ENCODE assay signal across 8 mouse cellular contexts in genomic region chr15:98634541-98635081, GRCm38 (mm10). TPM values are rescaled to one million over a fixed set of nuclear protein-coding genes. Genes with fewer than 3 reads are reported as not detected.
DNase-seq lines count a peak whose midpoint lies in the region; ATAC-seq and TF ChIP-seq lines count a peak whose summit lies in the region.

No protein-coding gene starts in this region.

- H3K79me2 ChIP-seq in macrophage (ENCODE audit: inconsistent target) = no peaks in the 10 kb centered on the region

- DNase-seq in WW6 (ENCODE audit: low read depth, low spot score) = peak; percentile 65
- DNase-seq in cerebellum, postnatal 36 days = peak; percentile 73 to 81
- peak; percentile 85 for DNase-seq in gastrocnemius, adult 2 months
- DNase-seq in hindbrain, postnatal 0 days (ENCODE audit: low spot score) = peak; percentile 83
- DNase-seq in left cerebral cortex, adult 8-10 months (ENCODE audit: low spot score in 2 of 2) = peak; percentile 66 to 79
- DNase-seq in right cerebral cortex, postnatal 10 days (ENCODE audit: low spot score in 2 of 2) = peak; percentile 91
- DNase-seq in urinary bladder, postnatal 25 days (ENCODE audit: low spot score) = peak; percentile 81

- intact Hi-C loops in gastrocnemius, adult 2 months (cut with DNase I) = no loop called here

- no peaks in the 10 kb centered on the region for H3K36me3 ChIP-seq in hindbrain, postnatal 0 days (ENCODE audit: insufficient read depth, low read length)
- no peaks in the 10 kb centered on the region for H3K36me3 ChIP-seq in macrophage (ENCODE audit: inconsistent target)

- H3K9ac ChIP-seq in hindbrain, postnatal 0 days (replicated peaks; ENCODE audit: low read length) = peak overlapping the region; percentile 83

- H3K27me3 ChIP-seq in hindbrain, postnatal 0 days (ENCODE audit: insufficient read depth, low read length) = no peaks in the 10 kb centered on the region

- ATAC-seq in hindbrain, postnatal 0 days = peak; percentile 62

- no peak for TF ChIP-seq CTCF in gastrocnemius, adult 2 months (IDR thresholded peaks at IDR 0.05)
- TF ChIP-seq CTCF in hindbrain, postnatal 0 days (IDR thresholded peaks at IDR 0.05; ENCODE audit: low read depth) = no peak

- under 1% methylated on average over 59 of the region's 65 CpGs for WGBS in hindbrain, postnatal 0 days
- WGBS in macrophage (ENCODE audit: missing documents) = 2% methylated on average over 38 of the region's 65 CpGs

- H3K9me3 ChIP-seq in hindbrain, postnatal 0 days (ENCODE audit: low read length) = no peaks in the 10 kb centered on the region

- peak overlapping the region; percentile 72 for H3K4me2 ChIP-seq in hindbrain, postnatal 0 days (ENCODE audit: low read depth, low read length)

- peak overlapping the region; percentile 84 for H3K4me3 ChIP-seq in gastrocnemius, adult 2 months
- peak overlapping the region; percentile 69 for H3K4me3 ChIP-seq in hindbrain, postnatal 0 days (ENCODE audit: low read length)
- peak overlapping the region; percentile 14; the same call in 1 of the 2 replicates for H3K4me3 ChIP-seq in macrophage (ENCODE audit: inconsistent target)

- H3K27ac ChIP-seq in gastrocnemius, adult 2 months = peak overlapping the region; percentile 35
- H3K27ac ChIP-seq in hindbrain, postnatal 0 days = peak overlapping the region; percentile 91
- no peak overlapping the region for H3K27ac ChIP-seq in macrophage

- H3K4me1 ChIP-seq in hindbrain, postnatal 0 days (ENCODE audit: insufficient read depth, low read length) = peaks cover 25% of the 10 kb centered on the region

RNA-seq across cellular contexts. Expression of gene Cacnb3, which starts 4.0 kb away (rescaled TPM):
- 1 to 10 TPM; 1.8 to 2.2 TPM for total RNA-seq in gastrocnemius, adult 2 months (2021)
- 166 and 183 TPM in 2 replicates for total RNA-seq in hindbrain, postnatal 0 days (2014; rRNA removed)
- polyA plus RNA-seq in hindbrain, postnatal 0 days (2015; fragmentation: Nextera tagmentation; extraction: Ambion mirVana) = 75.0 and 83.1 TPM in 2 replicates
- 100 to 1,000 TPM; 212 to 229 (median 221) TPM for total RNA-seq in left cerebral cortex, adult 8-10 months (2022)
- 10 to 100 TPM in 9 of 26 experiments, 1 to 10 TPM in 14, under 1 TPM in 3; 0.46 to 97.8 (median 2.3) TPM for total RNA-seq in macrophage (2018; cell fraction: chromatin; rRNA removed)
- 1 to 10 TPM in 19 of 26 experiments, under 1 TPM in 7; 0.64 to 6.8 (median 1.4) TPM for total RNA-seq in macrophage (2018; cell fraction: cytosol; rRNA removed)
- total RNA-seq in macrophage (2018; cell fraction: nucleus; rRNA removed) = 10 to 100 TPM in 12 of 26 experiments, 1 to 10 TPM in 14; 2.7 to 52.0 (median 9.4) TPM
- polyA plus RNA-seq in macrophage (2018) = 0.46 to 1.0 TPM (median 0.79 TPM) in 3 replicates

RNA-seq across cellular contexts. Expression of gene Adcy6, which starts 24.7 kb away (rescaled TPM):
- 10 to 100 TPM; 22.8 to 23.1 TPM for total RNA-seq in gastrocnemius, adult 2 months (2021)
- 35.1 and 43.2 TPM in 2 replicates for total RNA-seq in hindbrain, postnatal 0 days (2014; rRNA removed)
- polyA plus RNA-seq in hindbrain, postnatal 0 days (2015; fragmentation: Nextera tagmentation; extraction: Ambion mirVana) = 5.8 and 6.2 TPM in 2 replicates
- 10 to 100 TPM; 39.7 to 46.1 (median 41.2) TPM for total RNA-seq in left cerebral cortex, adult 8-10 months (2022)
- total RNA-seq in macrophage (2018; cell fraction: chromatin; rRNA removed) = 1 to 10 TPM in 13 of 26 experiments, under 1 TPM in 13; 0.23 to 9.6 (median 1.00) TPM
- total RNA-seq in macrophage (2018; cell fraction: cytosol; rRNA removed) = under 1 TPM; 0.07 to 0.91 (median 0.32) TPM
- total RNA-seq in macrophage (2018; cell fraction: nucleus; rRNA removed) = 1 to 10 TPM; 1.1 to 6.8 (median 2.2) TPM
- polyA plus RNA-seq in macrophage (2018) = 0.09 to 0.34 TPM (median 0.25 TPM) in 3 replicates

RNA-seq across cellular contexts. Expression of gene Ddx23, which starts 28.1 kb away (rescaled TPM):
- total RNA-seq in gastrocnemius, adult 2 months (2021) = 10 to 100 TPM; 66.3 to 67.4 TPM
- total RNA-seq in hindbrain, postnatal 0 days (2014; rRNA removed) = 52.9 and 68.7 TPM in 2 replicates
- polyA plus RNA-seq in hindbrain, postnatal 0 days (2015; fragmentation: Nextera tagmentation; extraction: Ambion mirVana) = 20.1 and 23.4 TPM in 2 replicates
- total RNA-seq in left cerebral cortex, adult 8-10 months (2022) = 10 to 100 TPM; 77.3 to 95.7 (median 87.1) TPM
- 100 to 1,000 TPM in 24 of 26 experiments, 10 to 100 TPM in 2; 88.4 to 241 (median 155) TPM for total RNA-seq in macrophage (2018; cell fraction: chromatin; rRNA removed)
- 10 to 100 TPM; 42.9 to 68.4 (median 55.1) TPM for total RNA-seq in macrophage (2018; cell fraction: cytosol; rRNA removed)
- 100 to 1,000 TPM in 6 of 26 experiments, 10 to 100 TPM in 20; 73.4 to 135 (median 94.0) TPM for total RNA-seq in macrophage (2018; cell fraction: nucleus; rRNA removed)
- polyA plus RNA-seq in macrophage (2018) = 53.5 to 111 TPM (median 57.4 TPM) in 3 replicates

RNA-seq across cellular contexts. Expression of gene Rnd1, which starts 42.6 kb away (rescaled TPM):
- 1 to 10 TPM; 1.2 to 1.5 TPM for total RNA-seq in gastrocnemius, adult 2 months (2021)
- total RNA-seq in hindbrain, postnatal 0 days (2014; rRNA removed) = 22.3 and 26.7 TPM in 2 replicates
- 16.2 and 16.3 TPM in 2 replicates for polyA plus RNA-seq in hindbrain, postnatal 0 days (2015; fragmentation: Nextera tagmentation; extraction: Ambion mirVana)
- 10 to 100 TPM; 15.6 to 22.9 (median 20.5) TPM for total RNA-seq in left cerebral cortex, adult 8-10 months (2022)
- 100 to 1,000 TPM in 3 of 26 experiments, 10 to 100 TPM in 5, 1 to 10 TPM in 13, under 1 TPM in 3, not detected in 2; 0.31 to 219 (median 3.1) TPM for total RNA-seq in macrophage (2018; cell fraction: chromatin; rRNA removed)
- total RNA-seq in macrophage (2018; cell fraction: cytosol; rRNA removed) = 100 to 1,000 TPM in 1 of 26 experiments, 10 to 100 TPM in 2, 1 to 10 TPM in 13, under 1 TPM in 10; 0.23 to 168 (median 1.3) TPM
- total RNA-seq in macrophage (2018; cell fraction: nucleus; rRNA removed) = 100 to 1,000 TPM in 2 of 26 experiments, 10 to 100 TPM in 3, 1 to 10 TPM in 13, under 1 TPM in 7, not detected in 1; 0.42 to 181 (median 3.0) TPM
- 0.27 to 0.47 TPM (median 0.40 TPM) in 3 replicates for polyA plus RNA-seq in macrophage (2018)

Comparison
In these comparisons a context has a peak if more than half of its experiments do, and no peak if none do; other contexts are left out.
1. H3K4me3 ChIP-seq: peak in every context shown above with its lines; median percentile 84 in gastrocnemius, adult 2 months; 69 in hindbrain, postnatal 0 days; 14 in macrophage.
2. RNA of gene Cacnb3, which starts 4.0 kb away (total RNA-seq): 212 to 229 TPM in left cerebral cortex, adult 8-10 months and 166 to 183 TPM in hindbrain, postnatal 0 days; 1.8 to 2.2 TPM in gastrocnemius, adult 2 months; every median in the first group is over 10 times any median in the second.
3. Peak in every context shown above with its lines, with median percentiles within 50 percentile points of each other: DNase-seq.